Mouse (Mus musculus) liver, embryonic 14.5 days (tissue): ENCODE data around the gene 2810006K23Rik.

Experiments
- CTCF ChIP-seq: IDR thresholded peaks from 2 replicates; pipeline ENCODE4 v1.5.1; 2016; ENCODE audit warnings: antibody characterized with exemption, low read depth, control low read depth
- EP300 ChIP-seq: IDR thresholded peaks from 2 replicates; pipeline ENCODE4 v1.6.1; 2016; ENCODE audit warnings: antibody characterized with exemption, low read depth

DNA sequence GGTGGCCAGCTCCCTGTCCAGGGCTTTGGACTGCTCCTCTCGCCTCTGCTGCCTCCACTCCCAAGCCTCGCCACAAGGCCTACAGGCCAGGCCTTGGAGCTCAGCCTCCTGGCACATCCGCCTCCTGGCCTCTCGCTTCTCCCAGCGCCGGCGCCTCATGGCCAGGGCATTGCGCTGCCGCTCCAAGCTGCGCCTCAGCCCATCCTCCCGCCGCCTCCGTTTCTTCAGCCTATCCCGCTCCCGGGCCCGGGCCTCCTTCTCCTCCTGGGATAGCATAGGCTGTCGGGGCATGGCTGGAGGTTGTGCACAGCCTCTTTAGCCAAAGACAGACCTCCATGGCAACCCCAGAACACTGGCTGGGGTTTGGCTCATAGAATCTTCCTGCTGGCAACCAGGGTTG lies 21.3 kb downstream of the 2810006K23Rik start:
- no peak for TF ChIP-seq CTCF
- no peak for TF ChIP-seq EP300
